ENCODE assay signal across 21 mouse cellular contexts in genomic region chr2:5316217-5316616, GRCm38 (mm10).
DNase-seq lines count a peak whose midpoint lies in the region; ATAC-seq and TF ChIP-seq lines count a peak whose summit lies in the region.
"Had no signal": no experiment of that assay in that cellular context is flagged by ENCODE, and none has a peak within 500 bp of the region (broad histone marks: within the 10 kb centered on the region; RNA-seq: fewer than 3 reads in every experiment).

No protein-coding gene starts in this region.

- DNase-seq in forebrain, embryonic 10.5 days (ENCODE audit: extremely low spot score, low spot score) = no peak
- no peak for DNase-seq in midbrain, embryonic 10.5 days (ENCODE audit: low spot score)
- DNase-seq in midbrain, embryonic 14.5 days = no peak
- no peak for DNase-seq in liver, embryonic 14.5 days (ENCODE audit: low read depth in 3 of 3, low spot score in 3 of 3)
- no peak for DNase-seq in adrenal gland, adult 2 months
- no peak for DNase-seq in embryo, embryonic 9.5 days (ENCODE audit: extremely low spot score)
- DNase-seq: adrenal gland, postnatal 14 days; cerebellum, adult 11-12 months; cerebellum, postnatal 25 days; forebrain, postnatal 0 days; kidney, adult 11 months; kidney, postnatal 25 days; layer of hippocampus, adult 9-11 months; lung, postnatal 10 days; thymus, postnatal 14 days had no signal

- H3K4me1 ChIP-seq in forebrain, embryonic 10.5 days = peaks cover 29% of the 10 kb centered on the region
- H3K4me1 ChIP-seq in forebrain, embryonic 15.5 days = peaks cover 9% of the 10 kb centered on the region
- H3K4me1 ChIP-seq in midbrain, embryonic 10.5 days = peaks cover 37% of the 10 kb centered on the region
- H3K4me1 ChIP-seq in midbrain, embryonic 14.5 days (ENCODE audit: control insufficient read depth, insufficient read depth, low read length) = peaks cover 11% of the 10 kb centered on the region
- peaks cover 3 to 7% of the 10 kb centered on the region in 2 experiments; a peak in 2 of 4 replicates for H3K4me1 ChIP-seq in liver, embryonic 14.5 days (replicated peaks; ENCODE audit: control insufficient read depth in 2 of 2, insufficient read depth in 2 of 2, low read length in 1 of 2)
- H3K4me1 ChIP-seq in stomach, embryonic 16.5 days (ENCODE audit: control insufficient read depth, insufficient read depth, low read length) = peaks cover 22% of the 10 kb centered on the region

- H3K4me2 ChIP-seq in forebrain, embryonic 15.5 days (replicated peaks) = no peak overlapping the region
- H3K4me2 ChIP-seq in midbrain, embryonic 14.5 days (ENCODE audit: low read length) = no peak overlapping the region
- no peak overlapping the region for H3K4me2 ChIP-seq in liver, embryonic 14.5 days (ENCODE audit: low read depth)
- H3K4me2 ChIP-seq in stomach, embryonic 16.5 days (ENCODE audit: low read depth, low read length) = no peak overlapping the region
- H3K4me2 ChIP-seq: limb, embryonic 13.5 days; midbrain, embryonic 12.5 days had no signal

- no peaks in the 10 kb centered on the region for H3K36me3 ChIP-seq in forebrain, embryonic 10.5 days (replicated peaks)
- H3K36me3 ChIP-seq in forebrain, embryonic 15.5 days = no peaks in the 10 kb centered on the region
- no peaks in the 10 kb centered on the region for H3K36me3 ChIP-seq in midbrain, embryonic 10.5 days
- no peaks in the 10 kb centered on the region for H3K36me3 ChIP-seq in midbrain, embryonic 14.5 days (ENCODE audit: control insufficient read depth, insufficient read depth, low read length)
- H3K36me3 ChIP-seq in liver, embryonic 14.5 days (replicated peaks; ENCODE audit: control insufficient read depth, insufficient read depth, low read depth) = no peaks in the 10 kb centered on the region
- H3K36me3 ChIP-seq in stomach, embryonic 16.5 days (ENCODE audit: control insufficient read depth, insufficient read depth, low read length) = no peaks in the 10 kb centered on the region
- H3K36me3 ChIP-seq: limb, embryonic 13.5 days; midbrain, embryonic 12.5 days had no signal

- H3K27ac ChIP-seq in forebrain, embryonic 10.5 days = 0 out of 2 replicates have a peak overlapping the region, but pooled peaks have one; percentile 8
- no peak overlapping the region for H3K27ac ChIP-seq in forebrain, embryonic 15.5 days (replicated peaks)
- H3K27ac ChIP-seq in midbrain, embryonic 10.5 days (replicated peaks) = peak overlapping the region; percentile 83; the same call in 1 of the 2 replicates
- no peak overlapping the region for H3K27ac ChIP-seq in midbrain, embryonic 14.5 days (replicated peaks; ENCODE audit: low read depth, low read length)
- no peak overlapping the region for H3K27ac ChIP-seq in liver, embryonic 14.5 days
- H3K27ac ChIP-seq in stomach, embryonic 16.5 days (ENCODE audit: low read length) = peak overlapping the region; percentile 78
- H3K27ac ChIP-seq: limb, embryonic 13.5 days; midbrain, embryonic 12.5 days had no signal

- ATAC-seq in forebrain, embryonic 15.5 days (replicated peaks) = no peak
- no peak for ATAC-seq in midbrain, embryonic 14.5 days (ENCODE audit: low FRiP score, low TSS enrichment)
- peak; percentile 56; the same call in 1 of the 2 replicates for ATAC-seq in liver, embryonic 14.5 days (ENCODE audit: insufficient read depth)
- no peak for ATAC-seq in stomach, embryonic 16.5 days (ENCODE audit: insufficient read depth, low FRiP score)
- ATAC-seq: forebrain, postnatal 0 days had no signal

- peaks cover 60% of the 10 kb centered on the region for H3K27me3 ChIP-seq in forebrain, embryonic 10.5 days (ENCODE audit: poor library complexity, severe bottlenecking)
- H3K27me3 ChIP-seq in forebrain, embryonic 15.5 days = no peaks in the 10 kb centered on the region
- peaks cover 69% of the 10 kb centered on the region for H3K27me3 ChIP-seq in midbrain, embryonic 10.5 days (ENCODE audit: low read depth, poor library complexity, severe bottlenecking)
- peaks cover 13% of the 10 kb centered on the region; the same call in 1 of the 2 replicates for H3K27me3 ChIP-seq in midbrain, embryonic 14.5 days (ENCODE audit: control insufficient read depth, insufficient read depth, low read length)
- H3K27me3 ChIP-seq in liver, embryonic 14.5 days (ENCODE audit: control insufficient read depth, insufficient read depth, low read length) = no peaks in the 10 kb centered on the region
- H3K27me3 ChIP-seq in stomach, embryonic 16.5 days (ENCODE audit: control insufficient read depth, insufficient read depth, low read length) = no peaks in the 10 kb centered on the region
- H3K27me3 ChIP-seq: limb, embryonic 13.5 days had no signal

- no peak overlapping the region for H3K4me3 ChIP-seq in forebrain, embryonic 10.5 days
- no peak overlapping the region for H3K4me3 ChIP-seq in forebrain, embryonic 15.5 days
- no peak overlapping the region for H3K4me3 ChIP-seq in midbrain, embryonic 10.5 days
- H3K4me3 ChIP-seq in midbrain, embryonic 14.5 days (replicated peaks; ENCODE audit: low read depth, low read length) = no peak overlapping the region
- H3K4me3 ChIP-seq in liver, embryonic 14.5 days (ENCODE audit: insufficient read depth in 1 of 2, low read depth in 2 of 2, low read length in 2 of 2) = no peak overlapping the region
- no peak overlapping the region for H3K4me3 ChIP-seq in stomach, embryonic 16.5 days (replicated peaks; ENCODE audit: low read length)
- H3K4me3 ChIP-seq: erythroblast, embryonic 14.5 days; limb, embryonic 13.5 days; midbrain, embryonic 12.5 days; myocyte had no signal

- no peak for TF ChIP-seq EP300 in liver, embryonic 14.5 days (IDR thresholded peaks at IDR 0.05; ENCODE audit: low read depth)

- H3K9ac ChIP-seq in forebrain, embryonic 15.5 days (replicated peaks) = no peak overlapping the region
- H3K9ac ChIP-seq in midbrain, embryonic 14.5 days (replicated peaks; ENCODE audit: low read length) = no peak overlapping the region
- no peak overlapping the region for H3K9ac ChIP-seq in liver, embryonic 14.5 days (replicated peaks)
- H3K9ac ChIP-seq in stomach, embryonic 16.5 days (ENCODE audit: low read length) = no peak overlapping the region
- H3K9ac ChIP-seq: forebrain, postnatal 0 days; limb, embryonic 13.5 days; midbrain, embryonic 12.5 days had no signal

- WGBS in forebrain, embryonic 10.5 days = 90% methylated on average over 4 of the region's 4 CpGs
- WGBS in forebrain, embryonic 15.5 days = 96% methylated on average over 4 of the region's 4 CpGs
- WGBS in midbrain, embryonic 10.5 days = 94% methylated on average over 4 of the region's 4 CpGs
- WGBS in midbrain, embryonic 14.5 days = 96% methylated on average over 4 of the region's 4 CpGs
- 54% methylated on average over 4 of the region's 4 CpGs for WGBS in liver, embryonic 14.5 days (ENCODE audit: insufficient replicate concordance)
- WGBS in stomach, embryonic 16.5 days = 77% methylated on average over 4 of the region's 4 CpGs

- TF ChIP-seq CTCF in liver, embryonic 14.5 days (IDR thresholded peaks at IDR 0.05; ENCODE audit: low read depth) = no peak

- no peaks in the 10 kb centered on the region for H3K9me3 ChIP-seq in forebrain, embryonic 10.5 days
- H3K9me3 ChIP-seq in forebrain, embryonic 15.5 days = no peaks in the 10 kb centered on the region
- no peaks in the 10 kb centered on the region for H3K9me3 ChIP-seq in midbrain, embryonic 10.5 days (replicated peaks)
- no peaks in the 10 kb centered on the region for H3K9me3 ChIP-seq in midbrain, embryonic 14.5 days (ENCODE audit: control insufficient read depth, low read length)
- no peaks in the 10 kb centered on the region for H3K9me3 ChIP-seq in liver, embryonic 14.5 days (ENCODE audit: control insufficient read depth, low read length)
- no peaks in the 10 kb centered on the region for H3K9me3 ChIP-seq in stomach, embryonic 16.5 days (replicated peaks; ENCODE audit: control insufficient read depth, low read length)
- H3K9me3 ChIP-seq: limb, embryonic 13.5 days; midbrain, embryonic 12.5 days had no signal

Comparison
In these comparisons a context has a peak if more than half of its experiments do, and no peak if none do; other contexts are left out.
1. H3K27ac ChIP-seq: peak in forebrain, embryonic 10.5 days (single experiment), midbrain, embryonic 10.5 days (single experiment) and stomach, embryonic 16.5 days (single experiment); none in forebrain, embryonic 15.5 days (single experiment), midbrain, embryonic 14.5 days (single experiment) and liver, embryonic 14.5 days (single experiment).